Mouse (Mus musculus): ENCODE results near the gene Abcb4. TPM values are rescaled to one million over a fixed set of nuclear protein-coding genes. Genes with fewer than 3 reads are reported as not detected.
A peak's percentile ranks its signal among the peaks of the same experiment; 100 is the strongest.

Gene Abcb4
- total RNA-seq, 1 experiment: not detected

DNA sequence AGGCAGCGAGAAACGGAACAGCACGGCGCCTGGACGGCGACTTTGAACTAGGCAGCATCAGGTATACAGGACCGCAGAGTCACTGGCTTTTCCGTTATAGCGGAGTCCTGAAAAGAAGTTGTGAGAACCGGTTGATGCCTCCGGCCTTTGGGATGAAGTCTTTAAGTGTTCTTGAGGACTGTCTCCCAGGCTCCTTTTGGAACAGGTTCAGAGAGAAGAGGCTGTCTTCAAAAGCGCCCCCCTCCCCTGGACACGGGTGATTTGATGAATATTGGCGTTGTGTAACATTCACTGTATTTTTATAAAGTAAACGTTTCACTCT, 548 bp downstream of the Abcb4 start:
- DNase-seq (ENCODE audit: low read depth, low spot score): peak; percentile 15
- H3K4me3 ChIP-seq (ENCODE audit: insufficient read depth in 1 of 2, low read depth in 1 of 2, low read length in 2 of 2, poor library complexity in 1 of 2, severe bottlenecking in 1 of 2): peak overlapping the region; percentile 69 to 79
- no peaks in the 10 kb centered on the region for H3K36me3 ChIP-seq (ENCODE audit: control insufficient read depth, insufficient read depth, low read length, poor library complexity, severe bottlenecking)
- in situ Hi-C loops (cut with MboI; ENCODE audit: low sequenced_read_pairs in 2 of 2, unreplicated experiment in 2 of 2): no loop called here
- no peaks in the 10 kb centered on the region for H3K4me1 ChIP-seq (ENCODE audit: control insufficient read depth in 2 of 2, insufficient read depth in 2 of 2, low read length in 2 of 2, poor library complexity in 1 of 2)
- H3K27ac ChIP-seq (ENCODE audit: insufficient read depth, low read depth, low read length, poor library complexity, severe bottlenecking): no peak overlapping the region
- H3K9ac ChIP-seq (ENCODE audit: insufficient read depth, low read depth, low read length, poor library complexity, severe bottlenecking): 0 out of 2 replicates have a peak overlapping the region, but pooled peaks have one; percentile 71
- H3K9me3 ChIP-seq (ENCODE audit: control insufficient read depth, insufficient read depth, low read depth, low read length): no peaks in the 10 kb centered on the region
- TF ChIP-seq ZC3H11A (IDR thresholded peaks at IDR 0.05; ENCODE audit: borderline replicate concordance, low read depth, low read length) (no peak), ZNF384 (IDR thresholded peaks at IDR 0.05; ENCODE audit: low read depth, low read length) (no peak), MAFK (IDR thresholded peaks at IDR 0.05; ENCODE audit: insufficient read depth, low read depth, low read length) (no peak), HCFC1 (IDR thresholded peaks at IDR 0.05; ENCODE audit: borderline replicate concordance, insufficient read depth, low read length) (no peak), CHD2 (IDR thresholded peaks at IDR 0.05; ENCODE audit: low read depth, low read length) (no peak)

DNA sequence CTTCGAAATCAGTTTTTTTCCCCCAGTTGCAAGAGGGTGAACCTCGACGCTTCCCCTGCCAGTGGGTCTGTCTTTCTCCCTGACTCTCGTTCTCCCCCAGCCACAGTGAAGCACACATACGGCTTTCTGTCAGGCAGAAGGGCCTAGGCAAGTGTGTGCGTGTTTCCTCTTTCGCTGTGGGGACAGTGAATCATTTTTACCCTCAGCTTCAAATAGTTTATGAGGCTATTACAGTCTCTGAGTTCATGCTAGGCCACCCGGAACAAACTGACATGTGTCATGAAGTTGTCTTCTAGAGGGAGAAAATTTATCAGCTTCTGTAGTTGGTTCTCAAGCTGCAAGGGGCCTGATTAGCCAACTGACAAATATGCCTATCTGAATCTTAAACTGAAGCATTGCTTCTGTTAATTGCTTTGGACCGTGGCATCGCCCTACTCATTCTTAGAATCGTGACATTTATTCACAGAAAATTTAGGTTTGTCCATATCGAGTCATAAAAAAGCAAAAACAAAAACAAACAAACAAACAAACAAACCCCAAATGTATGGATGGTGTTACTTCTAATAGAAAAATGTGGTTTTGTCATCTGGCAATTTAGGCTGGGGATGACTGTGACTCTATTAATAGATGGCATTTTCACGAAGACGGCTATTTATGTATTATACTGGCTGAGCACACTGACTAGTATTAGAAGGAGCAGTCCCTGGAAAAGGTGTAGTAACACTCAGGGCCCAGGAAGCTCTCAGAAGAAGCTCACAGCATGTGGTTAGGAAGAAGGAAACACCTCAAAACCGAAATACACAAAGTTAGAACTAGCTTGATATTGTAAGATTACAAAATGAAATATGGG, 1.3 kb downstream of the Abcb4 start:
- H3K9ac ChIP-seq (ENCODE audit: insufficient read depth, low read depth, low read length, poor library complexity, severe bottlenecking): no peak overlapping the region
- no peaks in the 10 kb centered on the region for H3K4me1 ChIP-seq (ENCODE audit: control insufficient read depth in 2 of 2, insufficient read depth in 2 of 2, low read length in 2 of 2, poor library complexity in 1 of 2)
- no peak for TF ChIP-seq MAFK (IDR thresholded peaks at IDR 0.05; ENCODE audit: insufficient read depth, low read depth, low read length)
- no peak for TF ChIP-seq HCFC1 (IDR thresholded peaks at IDR 0.05; ENCODE audit: borderline replicate concordance, insufficient read depth, low read length)
- TF ChIP-seq CHD2 (IDR thresholded peaks at IDR 0.05; ENCODE audit: low read depth, low read length): no peak
- TF ChIP-seq ZNF384 (IDR thresholded peaks at IDR 0.05; ENCODE audit: low read depth, low read length): no peak
- no peak for TF ChIP-seq ZC3H11A (IDR thresholded peaks at IDR 0.05; ENCODE audit: borderline replicate concordance, low read depth, low read length)
- no peaks in the 10 kb centered on the region for H3K9me3 ChIP-seq (ENCODE audit: control insufficient read depth, insufficient read depth, low read depth, low read length)
- H3K27ac ChIP-seq (ENCODE audit: insufficient read depth, low read depth, low read length, poor library complexity, severe bottlenecking): no peak overlapping the region
- H3K36me3 ChIP-seq (ENCODE audit: control insufficient read depth, insufficient read depth, low read length, poor library complexity, severe bottlenecking): no peaks in the 10 kb centered on the region
- in situ Hi-C loops (cut with MboI; ENCODE audit: low sequenced_read_pairs in 2 of 2, unreplicated experiment in 2 of 2): no loop called here
- H3K4me3 ChIP-seq (ENCODE audit: insufficient read depth in 1 of 2, low read depth in 1 of 2, low read length in 2 of 2, poor library complexity in 1 of 2, severe bottlenecking in 1 of 2): no peak overlapping the region
- no peak for DNase-seq (ENCODE audit: low read depth, low spot score)

DNA sequence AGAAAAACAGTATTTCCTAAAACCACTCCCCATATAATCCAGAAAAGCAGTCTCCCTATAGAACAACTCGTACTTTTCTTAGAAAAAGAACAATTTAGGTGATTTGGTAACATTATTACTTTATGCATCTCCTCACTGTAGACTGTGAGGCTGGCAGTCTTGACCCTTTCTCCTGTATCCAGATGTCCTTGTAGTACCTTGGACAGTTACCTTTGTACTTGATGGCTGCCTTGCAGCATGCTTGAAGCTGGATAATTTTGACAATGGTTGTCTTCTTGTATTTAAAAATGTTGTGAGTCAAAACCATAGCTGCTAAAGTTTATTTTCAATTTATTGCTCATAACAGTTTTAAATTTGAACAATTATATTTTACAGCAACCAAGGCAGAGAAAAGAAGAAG, 2.7 kb downstream of the Abcb4 start:
- Histone ChIP-seq H3K9ac (ENCODE audit: insufficient read depth, low read depth, low read length, poor library complexity, severe bottlenecking) (no peak overlapping the region), H3K4me1 (ENCODE audit: control insufficient read depth in 2 of 2, insufficient read depth in 2 of 2, low read length in 2 of 2, poor library complexity in 1 of 2) (no peaks in the 10 kb centered on the region), H3K36me3 (ENCODE audit: control insufficient read depth, insufficient read depth, low read length, poor library complexity, severe bottlenecking) (no peaks in the 10 kb centered on the region), H3K4me3 (ENCODE audit: insufficient read depth in 1 of 2, low read depth in 1 of 2, low read length in 2 of 2, poor library complexity in 1 of 2, severe bottlenecking in 1 of 2) (no peak overlapping the region), H3K27ac (ENCODE audit: insufficient read depth, low read depth, low read length, poor library complexity, severe bottlenecking) (no peak overlapping the region), H3K9me3 (ENCODE audit: control insufficient read depth, insufficient read depth, low read depth, low read length) (no peaks in the 10 kb centered on the region)
- in situ Hi-C loops (cut with MboI; ENCODE audit: low sequenced_read_pairs in 2 of 2, unreplicated experiment in 2 of 2): no loop called here
- no peak for TF ChIP-seq CHD2 (IDR thresholded peaks at IDR 0.05; ENCODE audit: low read depth, low read length)
- TF ChIP-seq ZC3H11A (IDR thresholded peaks at IDR 0.05; ENCODE audit: borderline replicate concordance, low read depth, low read length): no peak
- no peak for TF ChIP-seq MAFK (IDR thresholded peaks at IDR 0.05; ENCODE audit: insufficient read depth, low read depth, low read length)
- no peak for TF ChIP-seq HCFC1 (IDR thresholded peaks at IDR 0.05; ENCODE audit: borderline replicate concordance, insufficient read depth, low read length)
- DNase-seq (ENCODE audit: low read depth, low spot score): no peak

DNA sequence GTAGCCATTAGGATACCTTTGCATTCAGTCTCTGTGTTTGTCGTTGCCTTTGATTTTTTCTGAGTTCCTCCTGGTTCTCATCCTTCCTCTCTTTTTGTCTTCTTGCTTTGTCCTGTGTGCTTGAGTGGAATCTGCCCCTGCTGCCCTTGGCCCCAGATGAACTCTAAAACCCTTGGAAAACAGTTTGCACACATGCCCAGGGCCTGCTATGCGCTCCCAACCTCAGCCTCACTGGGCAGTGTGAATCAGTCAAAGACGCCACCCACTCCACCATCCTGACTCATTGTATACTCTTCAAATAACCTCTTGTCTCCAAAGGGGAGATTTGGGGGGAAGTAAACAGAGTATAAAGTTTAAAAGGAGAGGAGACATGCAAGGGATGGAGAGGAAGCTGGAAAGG, 4.7 kb downstream of the Abcb4 start:
- in situ Hi-C loops (cut with MboI; ENCODE audit: low sequenced_read_pairs in 2 of 2, unreplicated experiment in 2 of 2): no loop called here
- TF ChIP-seq ZC3H11A (IDR thresholded peaks at IDR 0.05; ENCODE audit: borderline replicate concordance, low read depth, low read length): no peak
- TF ChIP-seq CHD2 (IDR thresholded peaks at IDR 0.05; ENCODE audit: low read depth, low read length): no peak
- TF ChIP-seq ZNF384 (IDR thresholded peaks at IDR 0.05; ENCODE audit: low read depth, low read length): no peak
- no peak for TF ChIP-seq MAFK (IDR thresholded peaks at IDR 0.05; ENCODE audit: insufficient read depth, low read depth, low read length)
- TF ChIP-seq HCFC1 (IDR thresholded peaks at IDR 0.05; ENCODE audit: borderline replicate concordance, insufficient read depth, low read length): no peak
- Histone ChIP-seq H3K9me3 (ENCODE audit: control insufficient read depth, insufficient read depth, low read depth, low read length) (no peaks in the 10 kb centered on the region), H3K4me1 (ENCODE audit: control insufficient read depth in 2 of 2, insufficient read depth in 2 of 2, low read length in 2 of 2, poor library complexity in 1 of 2) (no peaks in the 10 kb centered on the region), H3K9ac (ENCODE audit: insufficient read depth, low read depth, low read length, poor library complexity, severe bottlenecking) (no peak overlapping the region), H3K4me3 (ENCODE audit: insufficient read depth in 1 of 2, low read depth in 1 of 2, low read length in 2 of 2, poor library complexity in 1 of 2, severe bottlenecking in 1 of 2) (no peak overlapping the region), H3K27ac (ENCODE audit: insufficient read depth, low read depth, low read length, poor library complexity, severe bottlenecking) (no peak overlapping the region), H3K36me3 (ENCODE audit: control insufficient read depth, insufficient read depth, low read length, poor library complexity, severe bottlenecking) (no peaks in the 10 kb centered on the region)
- DNase-seq (ENCODE audit: low read depth, low spot score): no peak
